Mouse (Mus musculus) mouse trophoblast stem cell (cell line): ENCODE data around the gene Coq8b.

Source experiments
- in situ Hi-C, 2 experiments: fragments of 300-500 bp; cut with MseI, MboI; formaldehyde crosslinking; loops; 2 replicates in 1 of 2; 3 replicates in 1 of 2; pipeline ENCODE4 v1.15.1; 2025

Gene Coq8b

GRCm38 (mm10) chr7:27306161-27307160, 73.6 kb downstream of the Coq8b start:
- in situ Hi-C loops, result no loop called here

- in situ Hi-C loops, result no loop called here
These were observed 74.7 kb downstream of the Coq8b start for GRCm38 (mm10) chr7:27307551-27307950.
